26 mouse cellular contexts compared by ENCODE assay signal in the genomic region with DNA sequence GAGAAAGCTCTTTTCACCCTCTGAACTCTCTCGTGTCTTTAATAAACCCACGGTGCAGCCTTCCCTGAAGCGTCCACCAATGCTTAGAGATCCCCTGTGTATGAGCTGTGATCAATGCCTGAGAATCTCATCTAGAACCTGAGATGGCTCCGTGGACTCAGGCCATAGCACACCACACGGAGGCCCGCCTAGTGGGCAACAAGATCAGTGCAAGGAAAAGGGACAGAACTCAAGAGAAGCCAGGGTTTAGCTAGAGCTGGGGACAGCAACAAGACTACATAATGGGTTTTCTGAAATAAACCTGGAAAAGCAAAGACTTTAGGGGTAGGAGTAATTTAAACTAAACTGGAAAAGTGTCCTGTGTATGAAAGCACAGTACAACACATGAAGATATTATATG. TPM values are rescaled to one million over a fixed set of nuclear protein-coding genes. Genes with fewer than 3 reads are reported as not detected.
DNase-seq lines count a peak whose midpoint lies in the region; ATAC-seq and TF ChIP-seq lines count a peak whose summit lies in the region.
"Had no signal": no experiment of that assay in that cellular context is flagged by ENCODE, and none has a peak within 500 bp of the region (broad histone marks: within the 10 kb centered on the region; RNA-seq: fewer than 3 reads in every experiment).

No protein-coding gene starts in this region.

- DNase-seq in forebrain, postnatal 0 days, result no peak
- no peak for DNase-seq in kidney, postnatal 0 days (ENCODE audit: low spot score)
- no peak for DNase-seq in kidney, postnatal 14 days
- DNase-seq in midbrain, postnatal 0 days (ENCODE audit: low spot score), result no peak
- no peak for DNase-seq in midbrain, embryonic 14.5 days
- no peak for DNase-seq in thymus, postnatal 14 days
- DNase-seq: adrenal gland, adult 2 months; cerebellum, adult 9-11 months; heart, postnatal 10 days; kidney, adult 8-10 months; kidney, postnatal 4 days; layer of hippocampus, adult 9-11 months; liver; lung, postnatal 36 days; right cerebral cortex, postnatal 14 days had no signal

- H3K4me1 ChIP-seq in forebrain, postnatal 0 days (ENCODE audit: insufficient read depth), result peaks cover 27% of the 10 kb centered on the region
- H3K4me1 ChIP-seq in forebrain, embryonic 16.5 days (replicated peaks; ENCODE audit: control insufficient read depth, insufficient read depth, low read length), result peaks cover 41% of the 10 kb centered on the region
- H3K4me1 ChIP-seq in kidney, postnatal 0 days (replicated peaks; ENCODE audit: insufficient read depth, low read length), result peaks cover 17% of the 10 kb centered on the region
- peaks cover 6% of the 10 kb centered on the region for H3K4me1 ChIP-seq in midbrain, postnatal 0 days (ENCODE audit: insufficient read depth, low read length)
- H3K4me1 ChIP-seq in midbrain, embryonic 14.5 days (ENCODE audit: control insufficient read depth, insufficient read depth, low read length), result peaks cover 38% of the 10 kb centered on the region

- WGBS in forebrain, postnatal 0 days, result 70% methylated on average over 6 of the region's 6 CpGs
- WGBS in forebrain, embryonic 16.5 days, result 74% methylated on average over 6 of the region's 6 CpGs
- 74% methylated on average over 6 of the region's 6 CpGs for WGBS in kidney, postnatal 0 days
- 69% methylated on average over 6 of the region's 6 CpGs for WGBS in midbrain, postnatal 0 days
- 73% methylated on average over 6 of the region's 6 CpGs for WGBS in midbrain, embryonic 14.5 days

- TF ChIP-seq CTCF in forebrain, postnatal 0 days (IDR thresholded peaks at IDR 0.05; ENCODE audit: low read depth), result peak; percentile 37
- TF ChIP-seq CTCF in kidney, postnatal 0 days (IDR thresholded peaks at IDR 0.05; ENCODE audit: low read depth), result peak; percentile 40
- peak; percentile 46 for TF ChIP-seq CTCF in midbrain, postnatal 0 days (IDR thresholded peaks at IDR 0.05)

- no peaks in the 10 kb centered on the region for H3K27me3 ChIP-seq in forebrain, postnatal 0 days (ENCODE audit: insufficient read depth, low read length)
- H3K27me3 ChIP-seq in forebrain, embryonic 16.5 days (replicated peaks; ENCODE audit: control insufficient read depth, insufficient read depth, low read length), result no peaks in the 10 kb centered on the region
- no peaks in the 10 kb centered on the region for H3K27me3 ChIP-seq in kidney, postnatal 0 days (ENCODE audit: insufficient read depth, low read length)
- H3K27me3 ChIP-seq in midbrain, postnatal 0 days (ENCODE audit: insufficient read depth, low read length), result no peaks in the 10 kb centered on the region
- H3K27me3 ChIP-seq in midbrain, embryonic 14.5 days (ENCODE audit: control insufficient read depth, insufficient read depth, low read length), result no peaks in the 10 kb centered on the region
- H3K27me3 ChIP-seq: embryonic facial prominence, embryonic 13.5 days; forebrain, embryonic 12.5 days; hindbrain, embryonic 12.5 days; midbrain, embryonic 13.5 days; neural tube, embryonic 12.5 days had no signal

- H3K9ac ChIP-seq in forebrain, postnatal 0 days, result no peak overlapping the region
- no peak overlapping the region for H3K9ac ChIP-seq in forebrain, embryonic 16.5 days (replicated peaks; ENCODE audit: low read depth, low read length)
- no peak overlapping the region for H3K9ac ChIP-seq in kidney, postnatal 0 days (ENCODE audit: low read depth, low read length)
- no peak overlapping the region for H3K9ac ChIP-seq in midbrain, postnatal 0 days (replicated peaks; ENCODE audit: low read length, poor library complexity, severe bottlenecking)
- H3K9ac ChIP-seq in midbrain, embryonic 14.5 days (replicated peaks; ENCODE audit: low read length), result no peak overlapping the region
- H3K9ac ChIP-seq: embryonic facial prominence, embryonic 13.5 days; forebrain, embryonic 12.5 days; hindbrain, embryonic 12.5 days; midbrain, embryonic 13.5 days; neural tube, embryonic 12.5 days had no signal

- H3K27ac ChIP-seq in forebrain, postnatal 0 days (ENCODE audit: low read depth, low read length), result no peak overlapping the region
- H3K27ac ChIP-seq in forebrain, embryonic 16.5 days (ENCODE audit: low read length), result no peak overlapping the region
- no peak overlapping the region for H3K27ac ChIP-seq in kidney, postnatal 0 days
- no peak overlapping the region for H3K27ac ChIP-seq in midbrain, postnatal 0 days (ENCODE audit: low read depth, low read length)
- no peak overlapping the region for H3K27ac ChIP-seq in midbrain, embryonic 14.5 days (replicated peaks; ENCODE audit: low read depth, low read length)
- H3K27ac ChIP-seq: embryonic facial prominence, embryonic 13.5 days; forebrain, embryonic 12.5 days; hindbrain, embryonic 12.5 days; left cerebral cortex, adult 2 months; midbrain, embryonic 13.5 days; neural tube, embryonic 12.5 days had no signal

- H3K36me3 ChIP-seq in forebrain, postnatal 0 days (ENCODE audit: insufficient read depth), result no peaks in the 10 kb centered on the region
- no peaks in the 10 kb centered on the region for H3K36me3 ChIP-seq in forebrain, embryonic 16.5 days (ENCODE audit: control insufficient read depth, insufficient read depth)
- H3K36me3 ChIP-seq in kidney, postnatal 0 days (ENCODE audit: insufficient read depth, low read length), result no peaks in the 10 kb centered on the region
- H3K36me3 ChIP-seq in midbrain, postnatal 0 days (ENCODE audit: insufficient read depth, low read length), result no peaks in the 10 kb centered on the region
- 0 out of 2 replicates have a peak, but pooled peaks cover 3% of the 10 kb centered on the region for H3K36me3 ChIP-seq in midbrain, embryonic 14.5 days (ENCODE audit: control insufficient read depth, insufficient read depth, low read length)
- H3K36me3 ChIP-seq: embryonic facial prominence, embryonic 13.5 days; forebrain, embryonic 12.5 days; hindbrain, embryonic 12.5 days; midbrain, embryonic 13.5 days; neural tube, embryonic 12.5 days had no signal

- H3K4me2 ChIP-seq in forebrain, postnatal 0 days (ENCODE audit: low read depth), result no peak overlapping the region
- H3K4me2 ChIP-seq in forebrain, embryonic 16.5 days (ENCODE audit: low read length), result no peak overlapping the region
- H3K4me2 ChIP-seq in kidney, postnatal 0 days (ENCODE audit: low read length), result no peak overlapping the region
- H3K4me2 ChIP-seq in midbrain, postnatal 0 days (ENCODE audit: low read depth, low read length, poor library complexity, severe bottlenecking), result no peak overlapping the region
- H3K4me2 ChIP-seq in midbrain, embryonic 14.5 days (ENCODE audit: low read length), result no peak overlapping the region
- H3K4me2 ChIP-seq: embryonic facial prominence, embryonic 13.5 days; forebrain, embryonic 12.5 days; heart, embryonic 11.5 days; hindbrain, embryonic 12.5 days; midbrain, embryonic 13.5 days; neural tube, embryonic 12.5 days had no signal

- ATAC-seq in forebrain, postnatal 0 days, result no peak
- ATAC-seq in forebrain, embryonic 16.5 days, result no peak
- ATAC-seq in kidney, postnatal 0 days (replicated peaks; ENCODE audit: low FRiP score, low read depth), result no peak
- no peak for ATAC-seq in midbrain, postnatal 0 days (ENCODE audit: low FRiP score)
- no peak for ATAC-seq in midbrain, embryonic 14.5 days (ENCODE audit: low FRiP score, low TSS enrichment)
- ATAC-seq: inflammation-experienced regulatory T-cells, adult 6 months; midbrain, embryonic 13.5 days had no signal

- H3K9me3 ChIP-seq in forebrain, postnatal 0 days (ENCODE audit: low read length), result no peaks in the 10 kb centered on the region
- H3K9me3 ChIP-seq in forebrain, embryonic 16.5 days (ENCODE audit: control insufficient read depth, low read length), result no peaks in the 10 kb centered on the region
- H3K9me3 ChIP-seq in kidney, postnatal 0 days (replicated peaks; ENCODE audit: low read length), result no peaks in the 10 kb centered on the region
- H3K9me3 ChIP-seq in midbrain, postnatal 0 days (ENCODE audit: low read length), result no peaks in the 10 kb centered on the region
- no peaks in the 10 kb centered on the region for H3K9me3 ChIP-seq in midbrain, embryonic 14.5 days (ENCODE audit: control insufficient read depth, low read length)
- H3K9me3 ChIP-seq: embryonic facial prominence, embryonic 13.5 days; forebrain, embryonic 12.5 days; hindbrain, embryonic 12.5 days; midbrain, embryonic 13.5 days; neural tube, embryonic 12.5 days had no signal

- no peak overlapping the region for H3K4me3 ChIP-seq in forebrain, postnatal 0 days (ENCODE audit: low read depth, low read length)
- H3K4me3 ChIP-seq in forebrain, embryonic 16.5 days (replicated peaks; ENCODE audit: low read length), result no peak overlapping the region
- H3K4me3 ChIP-seq in kidney, postnatal 0 days (replicated peaks; ENCODE audit: low read depth, low read length), result no peak overlapping the region
- no peak overlapping the region for H3K4me3 ChIP-seq in midbrain, postnatal 0 days (ENCODE audit: low read depth, low read length)
- H3K4me3 ChIP-seq in midbrain, embryonic 14.5 days (replicated peaks; ENCODE audit: low read depth, low read length), result no peak overlapping the region
- H3K4me3 ChIP-seq: embryonic facial prominence, embryonic 13.5 days; erythroblast, embryonic 14.5 days; forebrain, embryonic 12.5 days; hindbrain, embryonic 12.5 days; left cerebral cortex, adult 2 months; megakaryocyte, embryonic 14.5 days; midbrain, embryonic 13.5 days; neural tube, embryonic 12.5 days had no signal

RNA-seq across cellular contexts. Expression of a gene that starts 5.2 kb away (rescaled TPM):
- total RNA-seq in forebrain, postnatal 0 days (2014; rRNA removed), result 62.9 and 76.9 TPM in 2 replicates
- 15.0 and 17.9 TPM in 2 replicates for polyA plus RNA-seq in forebrain, postnatal 0 days (2015; fragmentation: Nextera tagmentation; extraction: Ambion mirVana)
- 28.8 and 33.2 TPM in 2 replicates for polyA plus RNA-seq in forebrain, embryonic 16.5 days (2015; fragmentation: Nextera tagmentation; extraction: Ambion mirVana)
- 27.5 and 29.9 TPM in 2 replicates for polyA plus RNA-seq in kidney, postnatal 0 days (2015; fragmentation: Nextera tagmentation; extraction: Ambion mirVana)
- 60.9 and 64.5 TPM in 2 replicates for total RNA-seq in midbrain, postnatal 0 days (2014; rRNA removed)
- 16.9 and 17.3 TPM in 2 replicates for polyA plus RNA-seq in midbrain, postnatal 0 days (2015; fragmentation: Nextera tagmentation; extraction: Ambion mirVana)
- polyA plus RNA-seq in midbrain, embryonic 14.5 days (2014; fragmentation: Nextera tagmentation; extraction: Ambion mirVana), result 32.1 and 39.7 TPM in 2 replicates
- polyA plus RNA-seq: erythroblast, embryonic 14.5 days had no signal
